ENCODE assay signal across 8 mouse cellular contexts in genomic region chr13:46571141-46571592, GRCm38 (mm10).
DNase-seq lines count a peak whose midpoint lies in the region; ATAC-seq and TF ChIP-seq lines count a peak whose summit lies in the region.

No protein-coding gene starts in this region.

- no peak for DNase-seq in frontal cortex, postnatal 25 days (ENCODE audit: low spot score in 2 of 2)
- peak; percentile 61 to 66 for DNase-seq in cerebellum, postnatal 25 days
- peak; percentile 36 to 54 for DNase-seq in heart, adult 2 months
- peak; percentile 60 to 81 for DNase-seq in layer of hippocampus, adult 2 months (ENCODE audit: low spot score in 2 of 2)
- DNase-seq in lung, embryonic 14.5 days = peak; percentile 48
- no peak for DNase-seq in thymus, postnatal 10 days (ENCODE audit: low spot score in 2 of 2)

- 2% methylated on average over 12 of the region's 12 CpGs for WGBS in heart, adult 2 months
- WGBS in lung, embryonic 14.5 days = 3% methylated on average over 12 of the region's 12 CpGs
- WGBS in olfactory bulb, adult 2 months = 21% methylated on average over 12 of the region's 12 CpGs

- H3K4me2 ChIP-seq in lung, embryonic 14.5 days = peak overlapping the region; percentile 53

- H3K27ac ChIP-seq in heart, adult 2 months = peak overlapping the region; percentile 84
- H3K27ac ChIP-seq in layer of hippocampus, adult 2 months = peak overlapping the region; percentile 88
- peak overlapping the region; percentile 56 for H3K27ac ChIP-seq in lung, embryonic 14.5 days (ENCODE audit: low read depth)
- no peak overlapping the region for H3K27ac ChIP-seq in olfactory bulb, adult 2 months (ENCODE audit: insufficient read depth, low read depth, low read length)

- H3K79me2 ChIP-seq in heart, adult 2 months (replicated peaks; ENCODE audit: control insufficient read depth, insufficient read depth, low read length) = no peaks in the 10 kb centered on the region; the same call in 1 of the 2 replicates

- H3K9me3 ChIP-seq in lung, embryonic 14.5 days (ENCODE audit: low read depth, low read length) = no peaks in the 10 kb centered on the region

- peaks cover 8% of the 10 kb centered on the region for H3K4me1 ChIP-seq in heart, adult 2 months (ENCODE audit: control insufficient read depth, insufficient read depth, low read length)
- peaks cover 6% of the 10 kb centered on the region; the same call in 1 of the 2 replicates for H3K4me1 ChIP-seq in lung, embryonic 14.5 days (ENCODE audit: insufficient read depth)
- H3K4me1 ChIP-seq in olfactory bulb, adult 2 months (ENCODE audit: control insufficient read depth, insufficient read depth, low read length) = peaks cover 6% of the 10 kb centered on the region

- TF ChIP-seq CTCF in heart, adult 2 months (IDR thresholded peaks at IDR 0.05) = no peak
- TF ChIP-seq CTCF in layer of hippocampus, adult 2 months (conservative IDR thresholded peaks at IDR 0.05) = no peak
- TF ChIP-seq CTCF in lung, embryonic 14.5 days (IDR thresholded peaks at IDR 0.05; ENCODE audit: low read depth) = no peak
- no peak for TF ChIP-seq CTCF in olfactory bulb, adult 2 months (IDR thresholded peaks at IDR 0.05; ENCODE audit: insufficient read depth, low read depth, low read length)

- H3K9ac ChIP-seq in heart, adult 2 months (ENCODE audit: low read depth, low read length) = peak overlapping the region; percentile 24
- peak overlapping the region; percentile 22 for H3K9ac ChIP-seq in lung, embryonic 14.5 days

- H3K36me3 ChIP-seq in heart, adult 2 months (ENCODE audit: control insufficient read depth, insufficient read depth, low read length) = no peaks in the 10 kb centered on the region; the same call in 1 of the 2 replicates
- no peaks in the 10 kb centered on the region for H3K36me3 ChIP-seq in lung, embryonic 14.5 days (ENCODE audit: insufficient read depth)

- 0 out of 2 replicates have a peak, but pooled peaks have one; percentile 25 for TF ChIP-seq POLR2A in heart, adult 2 months (IDR thresholded peaks at IDR 0.05; ENCODE audit: insufficient read depth, low read depth, low read length)
- no peak for TF ChIP-seq POLR2A in olfactory bulb, adult 2 months (IDR thresholded peaks at IDR 0.05; ENCODE audit: insufficient read depth, low read depth, low read length)

- ATAC-seq in frontal cortex, adult (ENCODE audit: low TSS enrichment) = peak; percentile 79
- peak; percentile 60; the same call in 1 of the 2 replicates for ATAC-seq in lung, embryonic 14.5 days (ENCODE audit: insufficient read depth)

- intact Hi-C loops in heart, adult 2 months (cut with DNase I) = loop anchor here (5.0 kb wide), 1 partner anchor 149 kb away; no protein-coding TSS in a partner anchor

- H3K4me3 ChIP-seq in heart, adult 2 months = peak overlapping the region; percentile 34; the same call in 1 of the 2 replicates
- H3K4me3 ChIP-seq in layer of hippocampus, adult 2 months = peak overlapping the region; percentile 41
- no peak overlapping the region for H3K4me3 ChIP-seq in lung, embryonic 14.5 days (ENCODE audit: low read depth, low read length)
- H3K4me3 ChIP-seq in olfactory bulb, adult 2 months (ENCODE audit: insufficient read depth, low read depth, low read length) = peak overlapping the region; percentile 15; the same call in 1 of the 2 replicates

- TF ChIP-seq EP300 in heart, adult 2 months (IDR thresholded peaks at IDR 0.05; ENCODE audit: insufficient read depth, low read depth, low read length) = no peak

- no peaks in the 10 kb centered on the region for H3K27me3 ChIP-seq in heart, adult 2 months (ENCODE audit: control insufficient read depth, insufficient read depth, low read length)
- no peaks in the 10 kb centered on the region for H3K27me3 ChIP-seq in lung, embryonic 14.5 days (ENCODE audit: insufficient read depth, low read length)

Comparison
In these comparisons a context has a peak if more than half of its experiments do, and no peak if none do; other contexts are left out.
1. DNase-seq: peak in cerebellum, postnatal 25 days (2 of 2), heart, adult 2 months (2 of 2), layer of hippocampus, adult 2 months (2 of 2) and lung, embryonic 14.5 days (single experiment); none in frontal cortex, postnatal 25 days (0 of 2) and thymus, postnatal 10 days (0 of 2).